Mouse (Mus musculus) bone marrow, adult 2 months (tissue): ENCODE measurements around the gene Dgkb. TPM values are rescaled to one million over a fixed set of nuclear protein-coding genes. Genes with fewer than 3 reads are reported as not detected.

Experiments
- H3K27ac ChIP-seq: fragments of 200-500 bp; 2 replicates; pipeline ENCODE4 v1.5.1; 2012; ENCODE audit warnings: low read depth, mild to moderate bottlenecking, control low read depth, inconsistent platforms, low read length; ENCODE audit not compliant: control insufficient read depth, poor library complexity, insufficient read depth
- H3K4me1 ChIP-seq: fragments of 200-500 bp; 2 replicates; pipeline ENCODE4 v1.6.1; 2011; ENCODE audit warnings: low read length; ENCODE audit not compliant: control insufficient read depth, insufficient read depth
- H3K4me3 ChIP-seq: fragments of 200-500 bp; replicated peaks from 2 replicates; pipeline ENCODE3; 2011; ENCODE audit warnings: mild to moderate bottlenecking, low read depth, low read length, control low read depth; ENCODE audit not compliant: control insufficient read depth
- CTCF ChIP-seq: fragments of 200-500 bp; IDR thresholded peaks from 2 replicates; pipeline ENCODE4 v1.5.1; 2011; ENCODE audit warnings: low read length, control low read depth; ENCODE audit not compliant: control insufficient read depth, insufficient read depth
- POLR2A ChIP-seq: fragments of 200-500 bp; IDR thresholded peaks from 2 replicates; pipeline ENCODE4 v1.6.1; 2011; ENCODE audit warnings: low read depth, mild to moderate bottlenecking, control low read depth, low read length, borderline replicate concordance; ENCODE audit not compliant: control insufficient read depth
- WGBS: fragments of 180-500 bp; shearing (Covaris S2); methylation state at CpG from one replicate; pipeline ENCODE4 v1.1.7; 2018; 5-methylcytosine and 5-hydroxymethylcytosine counted together
- polyA plus RNA-seq: library from polyadenylated mRNA; stranded (reverse); fragments of >200 nt; gene quantifications from 2 replicates; pipeline ENCODE4 v1.2.4, GENCODE M21; 2011; ENCODE audit warnings: low replicate concordance; ENCODE audit not compliant: missing spikeins, insufficient read depth, insufficient read length

Gene Dgkb
- polyA plus RNA-seq, 1 experiment, result 0.42 TPM

DNA sequence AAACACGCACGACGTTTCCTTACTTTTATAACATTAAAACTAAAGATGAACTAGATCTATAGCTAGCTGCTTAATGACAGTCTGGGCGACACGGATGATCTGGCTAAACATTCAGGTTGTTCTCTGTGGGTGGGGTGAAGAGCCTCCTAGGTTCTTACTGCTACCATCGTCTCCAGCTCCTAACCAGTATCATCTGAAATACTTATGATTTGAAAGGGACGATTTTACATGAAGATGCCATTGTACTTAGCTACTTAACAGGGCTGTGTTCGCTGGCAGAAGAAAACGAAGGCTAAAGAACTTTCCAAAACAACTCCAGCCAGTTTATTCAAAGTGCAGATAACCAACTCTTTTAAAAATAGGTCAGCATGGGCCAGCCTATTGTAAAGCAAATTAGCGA is 63.9 kb downstream of the Dgkb start:
- no peak for TF ChIP-seq POLR2A
- no peak for TF ChIP-seq CTCF
- Histone ChIP-seq H3K27ac (no peak overlapping the region), H3K4me1 (no peaks in the 10 kb centered on the region), H3K4me3 (no peak overlapping the region)
- 10% methylated on average over 10 of the region's 10 CpGs for WGBS

DNA sequence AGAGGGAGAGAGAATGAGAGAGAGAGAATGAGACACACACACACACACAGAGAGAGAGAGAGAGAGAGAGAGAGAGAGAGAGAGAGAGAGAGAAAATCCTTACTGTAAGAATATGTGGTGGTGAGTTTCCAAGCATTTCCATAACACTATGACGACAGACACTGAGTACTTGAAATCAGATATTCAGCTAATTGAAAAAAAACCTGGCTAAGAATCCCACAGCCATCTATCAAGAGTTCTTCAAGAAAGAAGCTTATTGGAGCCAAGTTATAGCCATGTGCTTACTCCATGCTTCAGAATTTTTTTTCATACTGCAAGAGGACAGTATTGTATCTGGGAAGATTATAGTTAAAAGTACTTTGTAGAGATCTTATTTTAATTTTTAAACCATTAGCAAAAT is 65.3 kb downstream of the Dgkb start:
- Histone ChIP-seq H3K4me1 (no peaks in the 10 kb centered on the region), H3K4me3 (no peak overlapping the region), H3K27ac (no peak overlapping the region)
- no peak for TF ChIP-seq POLR2A
- TF ChIP-seq CTCF, result no peak
- 56% methylated on average over 1 of the region's 1 CpGs for WGBS

DNA sequence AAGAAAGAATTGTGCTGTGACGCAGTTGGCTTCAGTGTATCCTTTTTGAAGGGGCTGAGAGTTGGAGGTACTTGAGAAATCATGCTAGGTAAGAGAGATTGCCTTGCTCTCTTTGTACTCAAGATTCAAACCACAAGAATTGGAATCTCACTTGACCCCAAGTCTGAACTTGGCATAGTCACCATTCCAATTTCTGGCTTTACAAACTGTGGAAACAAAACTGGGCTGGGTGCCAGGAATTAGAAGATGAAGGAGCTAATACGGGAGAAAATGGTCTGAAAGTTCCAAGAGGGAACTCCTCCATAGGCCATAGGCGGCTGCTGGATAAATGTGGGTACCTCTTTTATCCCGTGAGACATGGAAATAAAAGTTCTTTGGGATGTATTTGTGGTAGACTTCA is 66.3 kb downstream of the Dgkb start:
- Histone ChIP-seq H3K4me1 (no peaks in the 10 kb centered on the region), H3K27ac (no peak overlapping the region), H3K4me3 (no peak overlapping the region)
- WGBS, result 69% methylated on average over 4 of the region's 4 CpGs
- no peak for TF ChIP-seq POLR2A
- TF ChIP-seq CTCF, result no peak

DNA sequence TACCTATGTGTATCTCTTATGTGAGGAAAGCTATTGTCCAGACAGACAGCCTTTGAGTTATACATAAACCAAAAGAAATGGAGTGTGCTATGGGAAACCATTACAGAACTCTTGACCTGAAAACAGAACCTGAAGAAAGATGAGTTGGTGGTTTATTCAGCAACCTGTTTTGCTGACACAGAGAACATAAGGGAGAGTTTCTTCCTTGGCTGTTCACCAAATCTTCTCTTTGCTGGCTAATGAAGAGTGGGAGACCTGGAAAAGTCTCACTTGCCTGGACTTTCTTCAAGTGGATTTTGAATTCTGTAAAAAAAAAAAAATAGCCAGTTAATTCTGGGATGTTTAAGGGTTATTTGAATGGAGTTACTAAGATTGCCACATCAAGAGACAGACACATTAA is 71.1 kb downstream of the Dgkb start:
- H3K27ac ChIP-seq, result no peak overlapping the region
- H3K4me3 ChIP-seq, result no peak overlapping the region
- TF ChIP-seq POLR2A (no peak), CTCF (no peak)

DNA sequence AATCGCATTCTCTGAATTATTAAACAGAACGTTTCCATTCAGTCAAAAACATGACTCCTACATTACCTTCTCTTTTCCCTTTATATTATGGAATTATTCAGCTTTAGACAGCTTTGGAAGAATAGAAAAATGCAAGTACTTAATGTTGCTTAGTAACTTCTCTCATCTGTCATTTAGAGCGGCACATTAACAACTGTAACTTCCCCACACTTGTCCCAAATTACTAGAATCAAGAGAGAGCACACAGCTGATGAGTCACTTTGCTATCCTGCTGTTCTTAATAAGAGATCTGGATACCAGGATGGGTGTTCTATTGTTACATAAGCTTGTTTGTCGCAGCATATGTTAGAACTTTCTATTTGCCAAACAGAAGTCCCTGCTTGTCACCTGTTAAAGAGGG is 71.9 kb downstream of the Dgkb start:
- WGBS, result 78% methylated on average over 4 of the region's 4 CpGs

More for the DNA sequence above, 71.1 kb downstream of the Dgkb start:
- no peaks in the 10 kb centered on the region; the same call in 1 of the 2 replicates for H3K4me1 ChIP-seq

DNA sequence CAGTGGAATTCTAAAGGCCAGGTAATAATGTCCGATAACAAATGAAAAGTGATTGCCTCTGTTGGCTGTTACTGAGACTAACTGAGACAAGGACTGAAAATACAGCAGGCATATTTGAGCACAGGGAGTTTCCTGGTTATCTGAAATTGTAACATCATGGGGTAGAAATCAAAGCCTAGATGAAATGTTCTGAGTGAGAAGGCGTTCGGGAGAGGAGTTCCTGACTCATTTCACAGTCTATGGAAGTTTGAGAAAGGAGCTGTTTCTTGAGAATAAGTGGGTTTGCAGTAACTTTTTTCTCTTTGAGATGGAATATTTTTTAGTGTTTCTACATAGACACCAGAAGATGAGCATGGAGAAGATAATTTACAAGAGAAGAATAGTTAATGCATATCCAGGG is 73.8 kb downstream of the Dgkb start:
- TF ChIP-seq CTCF, result no peak
- TF ChIP-seq POLR2A, result no peak
- H3K4me3 ChIP-seq, result no peak overlapping the region
- H3K27ac ChIP-seq, result no peak overlapping the region
- WGBS, result 85% methylated on average over 3 of the region's 3 CpGs
- H3K4me1 ChIP-seq, result no peaks in the 10 kb centered on the region; the same call in 1 of the 2 replicates

More for the DNA sequence above, 71.9 kb downstream of the Dgkb start:
- Histone ChIP-seq H3K4me3 (no peak overlapping the region), H3K4me1 (no peaks in the 10 kb centered on the region; the same call in 1 of the 2 replicates), H3K27ac (no peak overlapping the region)
- no peak for TF ChIP-seq POLR2A
- no peak for TF ChIP-seq CTCF

DNA sequence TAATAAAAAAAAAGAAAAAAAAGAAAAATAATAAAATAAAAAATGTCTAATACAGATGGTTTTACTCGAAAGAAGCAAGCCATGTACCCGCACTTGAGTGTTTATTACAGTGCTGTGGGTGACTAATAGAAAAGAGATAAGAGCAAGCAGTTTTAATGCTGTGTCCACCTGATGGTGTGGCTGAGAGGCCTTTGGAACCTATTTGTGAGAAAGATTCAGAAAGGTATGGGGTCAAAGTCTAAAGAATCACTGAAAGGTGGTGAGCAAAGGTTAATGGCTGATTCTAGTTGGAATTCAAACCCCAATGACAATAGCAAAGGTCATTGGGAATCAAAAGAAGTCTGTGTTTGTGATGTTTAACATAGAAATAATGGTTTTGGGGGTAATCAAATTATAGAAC is 124.6 kb downstream of the Dgkb start:
- WGBS, result 84% methylated on average over 2 of the region's 2 CpGs
- Histone ChIP-seq H3K4me3 (no peak overlapping the region), H3K27ac (no peak overlapping the region), H3K4me1 (no peaks in the 10 kb centered on the region)
- no peak for TF ChIP-seq CTCF
- TF ChIP-seq POLR2A, result no peak

DNA sequence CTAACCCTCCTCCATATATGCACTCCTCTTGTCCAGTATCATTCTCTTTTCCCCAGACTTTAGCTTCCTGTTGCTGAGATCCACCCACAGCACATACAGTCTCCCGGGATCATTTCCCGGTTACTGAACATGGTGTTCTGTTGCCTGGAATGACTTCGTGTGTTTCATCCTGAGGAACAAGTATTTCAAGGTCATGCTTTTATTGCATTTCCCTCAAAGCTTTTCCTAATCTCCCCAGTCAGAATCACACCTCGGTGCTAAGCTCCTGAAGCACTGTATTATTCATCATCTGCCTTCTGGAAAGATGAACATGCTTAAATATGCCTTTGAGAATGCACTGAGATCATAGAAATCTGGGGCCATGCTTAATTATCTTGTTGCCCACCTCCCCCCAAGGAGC is 138.7 kb downstream of the Dgkb start:
- 77% methylated on average over 4 of the region's 4 CpGs for WGBS

DNA sequence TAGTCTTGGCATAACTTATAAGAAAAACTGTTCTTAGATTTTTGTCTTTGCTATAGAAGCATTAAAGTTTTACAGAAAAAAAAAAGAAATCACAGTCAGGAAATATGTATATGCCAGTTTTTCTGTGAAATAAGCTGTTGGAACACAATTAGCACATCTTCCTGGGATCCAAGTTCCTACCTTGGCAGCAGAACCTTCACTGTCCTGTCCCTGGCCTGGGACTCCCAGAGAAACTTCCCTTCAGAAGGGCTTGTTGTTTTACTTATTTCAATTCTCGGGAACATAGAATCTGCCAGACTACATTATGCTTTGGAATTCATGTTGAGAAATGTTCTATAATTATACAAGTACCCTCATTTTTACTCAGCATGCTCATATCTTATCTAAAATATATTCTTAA is 154.0 kb downstream of the Dgkb start:
- Histone ChIP-seq H3K4me3 (no peak overlapping the region), H3K4me1 (no peaks in the 10 kb centered on the region), H3K27ac (no peak overlapping the region)
- whole genome bisulfite sequencing, result 72% methylated on average over 1 of the region's 1 CpGs
- TF ChIP-seq CTCF, result no peak
- no peak for TF ChIP-seq POLR2A

More for the DNA sequence above, 138.7 kb downstream of the Dgkb start:
- TF ChIP-seq CTCF (no peak), POLR2A (no peak)
- H3K27ac ChIP-seq, result no peak overlapping the region
- H3K4me1 ChIP-seq, result no peaks in the 10 kb centered on the region
- no peak overlapping the region for H3K4me3 ChIP-seq
